Mouse (Mus musculus) embryonic facial prominence, embryonic 12.5 days (tissue): ENCODE data around the gene Psma3. TPM values are rescaled to one million over a fixed set of nuclear protein-coding genes. Genes with fewer than 3 reads are reported as not detected.

Source experiments
- polyA plus RNA-seq: library from polyadenylated mRNA; unstranded; fragments of >200 nt; fragmentation: Nextera tagmentation; extraction: Ambion mirVana; gene quantifications from 2 replicates; pipeline ENCODE4 v1.2.1, GENCODE M21; 2016

Psma3 gene
- polyA plus RNA-seq, 1 experiment from 2014 or later: 621 TPM

Other genes starting within 250 kb of the Psma3 start
- gene Frmd6, start 149.1 kb upstream of the Psma3 start, polyA plus RNA-seq: 74.5 and 81.3 TPM in 2 replicates
- gene Actr10, start 36.8 kb upstream of the Psma3 start, polyA plus RNA-seq: 224 and 237 TPM in 2 replicates
- gene Arid4a, start 41.4 kb downstream of the Psma3 start, polyA plus RNA-seq: 33.1 and 34.0 TPM in 2 replicates
- not detected in 2 replicates for gene Tomm20l, start 136.8 kb downstream of the Psma3 start, polyA plus RNA-seq
- gene Timm9, start 162.1 kb downstream of the Psma3 start, polyA plus RNA-seq: 75.5 and 87.1 TPM in 2 replicates
- gene 2700049A03Rik, start 162.2 kb downstream of the Psma3 start, polyA plus RNA-seq: 16.9 and 18.7 TPM in 2 replicates